Mouse (Mus musculus) B cell, adult 2 months (primary cell): ENCODE data around the gene Dnaaf3.

ENCODE experiments used
- DNase-seq, 2 experiments: peaks; one replicate each; pipeline ENCODE4 v3.0.0; 2022

Gene Dnaaf3

GRCm38 (mm10) chr7:4521231-4522003 is 10.8 kb downstream of the Dnaaf3 start:
- DNase-seq: no peak

GRCm38 (mm10) chr7:4518487-4518886 is 13.8 kb downstream of the Dnaaf3 start:
- no peak for DNase-seq

DNA sequence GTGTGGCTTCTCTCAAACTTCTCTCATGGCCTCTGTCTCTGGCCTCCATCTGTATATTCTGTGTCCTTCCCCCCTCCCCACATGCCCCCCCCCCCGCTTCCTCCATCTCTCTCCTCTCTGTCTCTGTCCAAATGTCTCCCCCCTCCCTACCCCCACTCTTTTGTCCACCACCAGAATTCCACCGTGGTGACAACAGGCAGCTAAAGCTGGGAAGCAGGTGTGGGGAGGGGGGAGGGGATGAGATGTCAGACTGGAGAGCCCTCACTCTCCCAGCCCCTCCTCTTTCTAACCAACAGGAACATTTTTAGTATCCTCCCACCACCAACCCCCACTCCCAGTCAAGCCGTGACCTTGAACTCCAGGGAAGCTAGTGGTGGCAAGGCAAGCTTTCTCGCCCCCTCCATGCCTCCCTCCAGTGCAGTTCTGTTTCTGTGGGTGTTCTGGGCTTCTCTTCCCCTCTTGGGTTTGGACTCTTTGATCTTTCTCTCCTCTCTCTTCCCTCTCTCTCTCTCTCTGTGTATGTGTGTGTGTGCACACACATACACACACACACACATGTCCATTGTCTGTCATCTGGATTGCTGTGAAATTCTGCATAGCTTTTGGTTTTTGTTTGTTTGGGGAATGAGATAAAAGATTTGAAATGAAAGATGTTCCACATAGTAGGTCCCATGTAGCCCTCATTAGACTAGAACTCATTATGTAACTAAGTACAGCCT is 15.8 kb downstream of the Dnaaf3 start, which contains the start of gene Tnnt1:
Tnnt1 (minus strand) TSS at position 51 of the 719 bp plus-strand sequence.
- no peak for DNase-seq

DNA sequence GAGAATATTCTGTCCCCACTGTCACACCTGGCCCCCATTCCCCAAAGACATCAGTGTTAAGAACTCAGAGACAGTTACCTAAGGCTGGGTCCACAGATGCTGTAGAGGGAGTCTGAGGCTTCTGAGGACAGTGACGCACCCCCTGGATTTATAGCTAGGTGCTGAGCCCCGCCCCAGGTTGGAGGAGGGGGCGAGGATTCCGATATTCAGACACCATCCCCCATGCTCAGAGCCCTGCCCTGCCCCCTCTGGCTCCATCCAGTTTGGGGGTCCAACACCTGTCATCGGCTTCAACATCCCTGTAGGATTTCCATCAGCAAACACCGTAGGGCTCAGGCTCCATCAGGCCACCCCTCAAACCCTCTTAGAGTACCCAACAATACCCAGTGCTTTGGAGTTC is 16.4 kb downstream of the Dnaaf3 start:
- no peak for DNase-seq

- DNase-seq: no peak
These were observed 18.2 kb downstream of the Dnaaf3 start for GRCm38 (mm10) chr7:4513829-4514712.

- DNase-seq: peak; percentile 65 to 70
These were observed 19.0 kb downstream of the Dnaaf3 start for GRCm38 (mm10) chr7:4513236-4513635.

DNA sequence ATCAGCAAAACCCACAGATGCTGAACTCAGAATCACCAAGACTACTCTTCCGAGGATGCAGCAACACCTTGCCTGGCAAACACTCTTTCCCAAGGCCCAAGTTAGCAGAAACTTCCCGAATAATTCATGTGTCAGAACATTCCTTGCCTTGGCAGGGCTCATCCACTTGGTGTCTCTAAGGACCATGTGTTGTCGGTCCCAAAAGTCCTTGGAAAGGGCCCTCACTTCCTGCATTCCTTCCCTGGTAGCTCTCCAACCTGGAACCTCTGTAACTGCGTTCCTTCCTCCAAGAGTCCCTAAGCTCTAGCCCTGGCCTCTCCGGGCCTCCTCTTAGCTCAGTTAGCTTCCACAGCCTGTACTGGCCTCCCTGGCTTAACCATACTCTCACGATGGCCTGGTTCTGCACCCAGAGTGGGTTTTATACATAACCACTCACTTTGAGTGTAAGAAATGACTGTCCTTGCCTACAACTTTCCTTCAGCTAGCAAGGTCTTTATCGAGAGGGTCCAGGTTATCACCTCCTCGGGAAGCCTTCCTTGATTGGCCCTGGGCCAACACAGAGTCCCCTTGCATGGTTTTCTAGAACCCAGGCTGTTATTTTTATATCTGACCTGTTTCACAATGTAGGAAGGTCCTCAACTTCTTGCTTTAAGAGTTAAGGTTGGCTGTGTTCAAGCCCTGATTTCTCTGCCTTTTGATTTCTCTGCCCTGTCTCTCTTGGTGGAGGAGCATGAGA is 20.6 kb downstream of the Dnaaf3 start:
- no peak for DNase-seq

GRCm38 (mm10) chr7:4509863-4510608 is 22.2 kb downstream of the Dnaaf3 start:
- peak; percentile 73 to 74 for DNase-seq

GRCm38 (mm10) chr7:4508739-4509116 is 23.5 kb downstream of the Dnaaf3 start:
- no peak for DNase-seq

DNA sequence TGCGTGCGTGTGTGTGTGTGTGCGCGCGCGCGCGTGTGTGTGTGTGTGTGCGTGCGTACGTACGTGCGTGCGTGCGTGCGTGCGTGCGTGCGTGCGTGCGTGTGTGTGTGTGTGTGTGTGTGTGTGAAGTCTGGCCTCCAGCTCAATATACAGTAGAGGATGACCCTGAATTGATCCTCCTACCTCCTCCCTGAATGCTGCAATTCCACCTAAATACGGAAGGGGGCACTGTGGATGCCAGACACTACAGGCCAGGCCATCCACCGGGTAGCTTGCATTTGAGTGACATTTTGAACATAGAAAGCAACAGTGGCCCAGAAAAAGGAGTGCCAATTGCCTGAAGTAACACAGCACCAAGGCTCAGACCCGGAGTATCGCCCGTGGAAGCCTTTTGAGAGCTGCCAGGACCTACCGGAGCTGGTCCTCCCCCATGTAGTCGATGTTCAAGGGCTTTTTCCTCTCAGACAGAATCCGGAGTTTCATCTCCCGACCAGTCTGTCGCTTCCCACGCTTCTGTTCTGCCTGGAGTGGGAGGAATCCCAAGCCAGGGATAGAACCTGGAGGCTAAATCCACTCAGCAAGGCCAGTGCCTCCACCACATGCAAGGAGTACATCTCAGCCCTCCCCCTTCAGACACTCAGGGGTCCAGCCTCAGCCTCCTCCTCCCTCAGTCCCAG is 24.1 kb downstream of the Dnaaf3 start:
- DNase-seq: no peak

DNA sequence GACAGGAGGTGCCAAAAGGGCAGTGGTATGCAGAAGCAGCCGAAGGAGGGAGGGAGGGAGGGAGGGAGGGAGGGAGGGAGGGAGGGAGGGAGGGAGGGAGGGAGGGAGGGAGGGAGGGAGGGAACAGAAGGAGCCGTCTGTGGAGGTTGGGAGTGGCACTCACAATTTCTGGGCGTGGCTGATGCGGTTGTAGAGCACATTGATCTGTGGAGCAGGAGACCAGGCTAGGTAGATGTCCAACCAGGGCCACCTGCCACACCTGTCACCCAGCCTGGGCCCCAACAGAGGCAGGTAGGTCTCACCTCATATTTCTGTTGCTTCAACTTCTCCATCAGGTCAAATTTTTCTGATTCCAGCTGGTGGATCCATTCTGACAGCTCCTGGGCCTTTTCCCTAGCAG is 25.0 kb downstream of the Dnaaf3 start:
- DNase-seq: no peak

DNA sequence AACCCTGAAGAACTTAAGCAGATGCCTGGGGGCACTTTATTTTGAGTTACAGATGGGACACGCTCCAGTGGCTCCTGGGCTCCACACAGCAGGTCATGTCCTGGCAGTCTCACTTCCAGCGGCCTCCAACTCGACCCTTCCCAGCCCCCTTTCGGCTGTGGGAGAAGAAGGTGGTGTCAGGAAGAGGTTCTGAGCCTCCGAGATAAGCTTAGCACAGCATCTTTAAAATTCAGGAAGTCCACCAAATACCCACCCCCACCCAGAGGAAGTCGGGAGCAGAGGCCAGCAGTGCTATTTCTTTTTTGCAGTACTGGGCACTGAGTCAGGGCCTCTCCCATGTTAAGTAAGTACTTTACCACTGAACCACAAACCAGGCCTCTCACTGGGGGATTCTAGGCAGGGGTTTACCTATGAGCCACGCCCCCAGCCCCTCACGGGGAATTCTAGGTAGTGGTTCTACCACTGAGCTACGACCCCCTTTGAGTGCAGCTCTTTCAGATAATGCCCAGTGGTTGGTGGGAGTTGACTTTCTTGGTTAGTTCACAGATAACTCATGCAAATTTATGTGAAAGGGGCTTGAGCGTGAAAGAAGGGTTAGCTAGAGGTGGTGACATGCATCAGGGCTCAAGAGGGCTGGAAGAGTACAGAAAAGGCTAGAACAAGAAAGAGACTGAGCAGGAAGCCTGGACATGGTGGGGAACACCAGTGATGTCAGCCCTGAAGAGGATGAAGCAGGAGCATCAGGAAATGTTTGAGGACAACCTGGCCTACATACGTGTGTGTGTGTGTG is 27.4 kb downstream of the Dnaaf3 start:
- DNase-seq: no peak

- no peak for DNase-seq
These were observed 28.4 kb downstream of the Dnaaf3 start for GRCm38 (mm10) chr7:4503858-4504257.

- no peak for DNase-seq
These were observed 29.2 kb downstream of the Dnaaf3 start for GRCm38 (mm10) chr7:4503100-4503499.

DNA sequence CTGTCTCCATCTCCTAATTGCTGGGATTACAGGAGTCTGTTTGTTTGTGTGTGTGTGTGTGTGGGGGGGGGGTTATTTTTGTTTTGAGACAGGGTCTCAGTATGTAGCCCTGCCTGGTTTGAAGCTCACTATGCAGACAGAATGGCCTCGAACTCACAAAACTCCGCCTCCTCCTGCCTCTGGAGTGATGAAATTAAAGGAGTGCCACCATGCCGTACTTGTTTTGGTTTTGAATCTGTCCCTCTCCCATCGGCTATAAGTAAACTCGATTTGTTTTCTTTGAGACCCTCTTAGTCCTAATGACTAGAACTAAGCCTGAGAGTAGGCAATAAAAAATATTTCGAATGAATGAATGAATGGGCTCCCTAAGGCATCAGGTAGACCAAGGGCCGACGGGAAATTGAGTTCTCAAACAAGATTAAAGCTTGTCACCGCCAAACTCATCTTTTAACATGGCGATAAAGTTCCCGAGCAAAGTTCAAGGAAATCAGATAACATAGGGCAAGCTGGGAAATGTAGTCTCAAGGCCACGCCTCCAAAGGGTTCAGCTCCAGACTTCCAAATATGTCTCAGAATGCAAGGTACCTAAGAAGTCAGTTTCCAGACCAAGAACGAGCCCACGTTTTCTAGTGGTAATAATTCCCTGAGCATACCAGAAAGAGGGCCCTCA is 29.7 kb downstream of the Dnaaf3 start:
- DNase-seq: no peak

GRCm38 (mm10) chr7:4501558-4502397 is 30.5 kb downstream of the Dnaaf3 start, which contains the start of gene Ppp1r12c:
Ppp1r12c (minus strand) TSS chr7:4501680.
- DNase-seq: peak; percentile 96

- peak; percentile 57 to 59 for DNase-seq
These were observed 31.3 kb downstream of the Dnaaf3 start for GRCm38 (mm10) chr7:4500892-4501471.

DNA sequence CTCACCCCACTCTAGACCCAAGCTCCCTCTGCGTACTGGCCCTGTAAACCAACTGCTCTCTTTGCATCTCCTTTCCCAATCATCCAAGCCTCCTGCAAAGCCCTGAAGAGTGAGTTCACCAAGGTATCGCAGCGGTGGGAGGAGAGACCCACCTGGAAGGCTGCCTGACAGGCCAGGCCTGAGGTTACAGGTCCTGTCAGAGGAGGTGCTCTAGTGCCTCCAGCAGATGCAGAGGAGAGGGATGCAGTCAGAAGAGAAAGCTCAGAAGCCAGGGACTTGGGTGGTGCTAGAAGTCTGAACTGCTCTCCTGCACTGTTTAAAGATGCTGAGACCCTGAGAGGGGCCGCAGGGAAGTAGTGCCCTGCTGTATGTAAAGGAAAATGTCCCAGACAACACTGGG is 33.2 kb downstream of the Dnaaf3 start:
- no peak for DNase-seq
